Mouse (Mus musculus) bone marrow, adult 2 months (tissue): Measurements from ENCODE around the gene Nop53. TPM values are rescaled to one million over a fixed set of nuclear protein-coding genes. Genes with fewer than 3 reads are reported as not detected.

Experiments
- H3K27ac ChIP-seq: fragments of 200-500 bp; 2 replicates; pipeline ENCODE4 v1.5.1; 2012; ENCODE audit warnings: low read depth, mild to moderate bottlenecking, control low read depth, inconsistent platforms, low read length; ENCODE audit not compliant: control insufficient read depth, poor library complexity, insufficient read depth
- H3K4me1 ChIP-seq: fragments of 200-500 bp; 2 replicates; pipeline ENCODE4 v1.6.1; 2011; ENCODE audit warnings: low read length; ENCODE audit not compliant: control insufficient read depth, insufficient read depth
- H3K4me3 ChIP-seq: fragments of 200-500 bp; replicated peaks from 2 replicates; pipeline ENCODE3; 2011; ENCODE audit warnings: mild to moderate bottlenecking, low read depth, low read length, control low read depth; ENCODE audit not compliant: control insufficient read depth
- CTCF ChIP-seq: fragments of 200-500 bp; IDR thresholded peaks from 2 replicates; pipeline ENCODE4 v1.5.1; 2011; ENCODE audit warnings: low read length, control low read depth; ENCODE audit not compliant: control insufficient read depth, insufficient read depth
- POLR2A ChIP-seq: fragments of 200-500 bp; IDR thresholded peaks from 2 replicates; pipeline ENCODE4 v1.6.1; 2011; ENCODE audit warnings: low read depth, mild to moderate bottlenecking, control low read depth, low read length, borderline replicate concordance; ENCODE audit not compliant: control insufficient read depth
- WGBS: fragments of 180-500 bp; shearing (Covaris S2); methylation state at CpG from one replicate; pipeline ENCODE4 v1.1.7; 2018; 5-methylcytosine and 5-hydroxymethylcytosine counted together
- polyA plus RNA-seq: library from polyadenylated mRNA; stranded (reverse); fragments of >200 nt; gene quantifications from 2 replicates; pipeline ENCODE4 v1.2.4, GENCODE M21; 2011; ENCODE audit warnings: low replicate concordance; ENCODE audit not compliant: missing spikeins, insufficient read depth, insufficient read length

Gene Nop53
- polyA plus RNA-seq, 1 experiment: 171 TPM

DNA sequence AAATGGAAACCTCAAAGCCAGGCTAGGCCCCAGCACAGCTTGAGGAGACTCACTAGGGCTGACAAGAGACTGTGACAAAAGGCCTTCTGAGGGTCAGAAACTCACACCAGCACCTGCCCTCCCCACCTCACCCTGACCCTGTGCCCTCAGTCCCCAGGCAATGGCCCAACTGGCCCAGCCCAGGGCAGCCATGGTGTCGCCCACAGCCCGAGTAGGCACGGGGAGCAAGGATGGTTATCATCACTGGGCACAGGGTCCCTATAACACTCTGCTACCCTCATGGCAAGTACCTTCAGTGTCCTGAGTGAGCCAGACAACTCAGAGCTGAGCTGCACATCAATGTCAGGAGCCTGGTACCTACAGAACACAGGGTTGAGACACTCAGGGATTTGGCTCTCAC, 7.3 kb downstream of the Nop53 start:
- TF ChIP-seq CTCF (no peak), POLR2A (no peak)
- H3K4me1 ChIP-seq: no peaks in the 10 kb centered on the region
- no peak overlapping the region for H3K27ac ChIP-seq
- no peak overlapping the region for H3K4me3 ChIP-seq
- 92% methylated on average over 3 of the region's 3 CpGs for WGBS

GRCm38 (mm10) chr7:15937491-15937890, 8.4 kb downstream of the Nop53 start:
- H3K4me3 ChIP-seq: no peak overlapping the region
- H3K4me1 ChIP-seq: no peaks in the 10 kb centered on the region
- WGBS: 83% methylated on average over 5 of the region's 5 CpGs
- TF ChIP-seq POLR2A: no peak
- TF ChIP-seq CTCF: no peak
- H3K27ac ChIP-seq: no peak overlapping the region

- 26% methylated on average over 16 of the region's 16 CpGs for WGBS
- H3K4me3 ChIP-seq: no peak overlapping the region
- H3K27ac ChIP-seq: no peak overlapping the region
- no peaks in the 10 kb centered on the region; the same call in 1 of the 2 replicates for H3K4me1 ChIP-seq
- TF ChIP-seq POLR2A: no peak
- TF ChIP-seq CTCF: no peak
These were observed 12.2 kb downstream of the Nop53 start for GRCm38 (mm10) chr7:15933437-15934359.

GRCm38 (mm10) chr7:15931635-15932034, 14.2 kb downstream of the Nop53 start:
- WGBS: 19% methylated on average over 3 of the region's 3 CpGs
- Histone ChIP-seq H3K4me3 (no peak overlapping the region), H3K27ac (no peak overlapping the region), H3K4me1 (no peaks in the 10 kb centered on the region; the same call in 1 of the 2 replicates)
- TF ChIP-seq POLR2A (no peak), CTCF (no peak)

DNA sequence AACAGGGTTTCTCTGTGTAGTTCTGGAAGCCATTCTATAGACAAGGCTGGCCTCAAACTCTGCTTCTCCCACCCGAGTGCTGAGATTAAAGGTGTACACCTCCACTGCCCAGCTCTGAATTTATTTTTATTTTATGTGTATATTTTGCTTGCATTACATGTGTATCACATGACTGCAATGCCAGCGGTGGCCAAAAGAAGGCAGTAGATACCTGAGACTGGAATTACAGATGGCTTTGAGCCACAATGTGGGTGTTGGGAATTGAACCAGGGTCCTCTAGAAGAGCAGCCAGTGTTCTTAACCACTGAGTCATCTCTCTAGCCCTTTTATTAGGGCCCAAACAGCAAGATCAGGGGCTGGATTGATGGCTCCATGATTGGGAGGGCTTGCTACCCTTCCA, 15.3 kb downstream of the Nop53 start:
- Histone ChIP-seq H3K4me1 (no peaks in the 10 kb centered on the region; the same call in 1 of the 2 replicates), H3K27ac (no peak overlapping the region), H3K4me3 (no peak overlapping the region)
- no peak for TF ChIP-seq POLR2A
- no peak for TF ChIP-seq CTCF
- 56% methylated on average over 2 of the region's 2 CpGs for WGBS

GRCm38 (mm10) chr7:15929910-15930309, 16.0 kb downstream of the Nop53 start:
- Histone ChIP-seq H3K27ac (no peak overlapping the region), H3K4me1 (no peaks in the 10 kb centered on the region; the same call in 1 of the 2 replicates), H3K4me3 (no peak overlapping the region)
- peak; percentile 91 for TF ChIP-seq CTCF
- TF ChIP-seq POLR2A: no peak
- WGBS: 25% methylated on average over 4 of the region's 4 CpGs

DNA sequence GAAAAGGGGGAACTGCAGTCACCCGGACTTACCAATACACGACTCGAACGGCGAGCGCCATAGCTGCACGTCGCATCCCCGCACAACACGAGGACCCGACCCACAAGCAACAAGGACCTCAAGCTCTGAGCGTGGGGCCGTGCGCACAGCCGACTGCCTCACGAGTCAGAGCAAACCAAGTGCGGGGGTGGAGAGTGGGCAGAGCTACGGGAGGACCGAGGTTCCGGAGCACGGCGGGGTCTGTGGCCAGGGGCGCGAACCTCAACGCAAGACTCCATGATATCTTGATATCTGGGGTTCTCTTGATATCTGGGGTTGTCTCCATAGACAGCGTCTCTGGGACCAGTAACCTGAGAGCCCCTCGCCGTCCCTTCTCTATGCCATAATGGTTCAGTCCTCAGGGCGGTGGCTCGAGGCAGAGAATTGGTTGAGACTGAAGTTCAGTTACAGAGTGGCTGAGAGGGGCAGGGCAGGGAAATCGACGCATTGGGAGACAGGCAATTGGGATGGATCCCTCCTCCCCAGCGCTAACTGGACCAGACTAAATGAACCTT, 23.6 kb downstream of the Nop53 start, which contains the start of gene Selenow:
Gene Selenow (minus strand): TSS at position 183 of the 554 bp plus-strand sequence.
- peak within 1 kb of the TSS; percentile 76 for H3K4me3 ChIP-seq
- TF ChIP-seq CTCF: no peak
- peak; percentile 87; the same call in 1 of the 2 replicates for TF ChIP-seq POLR2A
- peak within 1 kb of the TSS; percentile 70 for H3K27ac ChIP-seq
- H3K4me1 ChIP-seq: peaks cover 3% of the 10 kb centered on the region; the same call in 1 of the 2 replicates
- under 1% methylated on average over 33 of the region's 33 CpGs for WGBS

GRCm38 (mm10) chr7:15921796-15922195, 24.1 kb downstream of the Nop53 start:
- WGBS: under 1% methylated on average over 10 of the region's 10 CpGs
- peak overlapping the region; percentile 76 for H3K4me3 ChIP-seq
- H3K4me1 ChIP-seq: peaks cover 3% of the 10 kb centered on the region; the same call in 1 of the 2 replicates
- H3K27ac ChIP-seq: peak overlapping the region; percentile 70; the same call in 1 of the 2 replicates
- TF ChIP-seq CTCF (no peak), POLR2A (no peak)
